Mouse (Mus musculus) B cell, adult 2 months (primary cell): Measurements from ENCODE around the gene Slc51b.

Experiments
- DNase-seq, 2 experiments: peaks; one replicate each; pipeline ENCODE4 v3.0.0; 2022

Slc51b gene

GRCm38 (mm10) chr9:65407861-65408260 lies 14.9 kb downstream of the Slc51b start:
- DNase-seq, result no peak

- no peak for DNase-seq
These were observed 15.4 kb downstream of the Slc51b start for GRCm38 (mm10) chr9:65407327-65407726.

- no peak for DNase-seq
These were observed 17.6 kb downstream of the Slc51b start for GRCm38 (mm10) chr9:65405184-65405449.

GRCm38 (mm10) chr9:65404331-65405183 lies 18.2 kb downstream of the Slc51b start:
- no peak for DNase-seq

GRCm38 (mm10) chr9:65399934-65400333 lies 22.8 kb downstream of the Slc51b start:
- no peak for DNase-seq

- DNase-seq, result peak; percentile 53 to 55
These were observed 24.5 kb downstream of the Slc51b start, which contains the start of gene Rasl12 for GRCm38 (mm10) chr9:65398279-65398678. Gene Rasl12, plus strand, starts transcription at chr9:65398506.

- DNase-seq, result no peak
These were observed 28.4 kb downstream of the Slc51b start for GRCm38 (mm10) chr9:65394360-65394759.

- no peak for DNase-seq
These were observed 29.1 kb downstream of the Slc51b start for GRCm38 (mm10) chr9:65393606-65394005.

GRCm38 (mm10) chr9:65392638-65393364 lies 30.0 kb downstream of the Slc51b start:
- DNase-seq, result peak; percentile 65 to 68

GRCm38 (mm10) chr9:65391613-65391964 lies 31.2 kb downstream of the Slc51b start, which contains the start of gene Kbtbd13:
Gene Kbtbd13, minus strand, starts transcription at chr9:65391652.
- DNase-seq, result no peak

GRCm38 (mm10) chr9:65390752-65391612 lies 31.8 kb downstream of the Slc51b start:
- no peak for DNase-seq

GRCm38 (mm10) chr9:65386373-65387140 lies 36.2 kb downstream of the Slc51b start:
- DNase-seq, result no peak

- DNase-seq, result no peak
These were observed 38.5 kb downstream of the Slc51b start for GRCm38 (mm10) chr9:65384276-65384675.

- no peak for DNase-seq
These were observed 40.0 kb downstream of the Slc51b start for GRCm38 (mm10) chr9:65382751-65383097.

- DNase-seq, result no peak
These were observed 40.6 kb downstream of the Slc51b start for GRCm38 (mm10) chr9:65382031-65382750.

- DNase-seq, result no peak
These were observed 41.7 kb downstream of the Slc51b start for GRCm38 (mm10) chr9:65381017-65381590.

GRCm38 (mm10) chr9:65375163-65375934 lies 47.4 kb downstream of the Slc51b start:
- DNase-seq, result no peak

GRCm38 (mm10) chr9:65374468-65375162 lies 48.1 kb downstream of the Slc51b start:
- DNase-seq, result no peak

GRCm38 (mm10) chr9:65372449-65372848 lies 50.3 kb downstream of the Slc51b start:
- DNase-seq, result no peak

GRCm38 (mm10) chr9:65371756-65372155 lies 51.0 kb downstream of the Slc51b start:
- DNase-seq, result no peak
